Mouse (Mus musculus) retina, adult 2 months (tissue): Measurements from ENCODE around the gene Bzw2.
"Not testable (repeated sequence)": the region's sequence is repeated elsewhere in the genome, so short reads cannot be mapped to it uniquely, and the experiment has no call there.

Experiments used
- DNase-seq: peaks from one replicate; pipeline ENCODE4 v3.0.0-alpha.2; 2012; ENCODE audit warnings: low read depth, low spot score

The Bzw2 gene

GRCm38 (mm10) chr12:36157638-36158308, at the start of gene Bzw2:
TSS of gene Bzw2 (minus strand) at chr12:36158080.
- DNase-seq, result no peak

DNA sequence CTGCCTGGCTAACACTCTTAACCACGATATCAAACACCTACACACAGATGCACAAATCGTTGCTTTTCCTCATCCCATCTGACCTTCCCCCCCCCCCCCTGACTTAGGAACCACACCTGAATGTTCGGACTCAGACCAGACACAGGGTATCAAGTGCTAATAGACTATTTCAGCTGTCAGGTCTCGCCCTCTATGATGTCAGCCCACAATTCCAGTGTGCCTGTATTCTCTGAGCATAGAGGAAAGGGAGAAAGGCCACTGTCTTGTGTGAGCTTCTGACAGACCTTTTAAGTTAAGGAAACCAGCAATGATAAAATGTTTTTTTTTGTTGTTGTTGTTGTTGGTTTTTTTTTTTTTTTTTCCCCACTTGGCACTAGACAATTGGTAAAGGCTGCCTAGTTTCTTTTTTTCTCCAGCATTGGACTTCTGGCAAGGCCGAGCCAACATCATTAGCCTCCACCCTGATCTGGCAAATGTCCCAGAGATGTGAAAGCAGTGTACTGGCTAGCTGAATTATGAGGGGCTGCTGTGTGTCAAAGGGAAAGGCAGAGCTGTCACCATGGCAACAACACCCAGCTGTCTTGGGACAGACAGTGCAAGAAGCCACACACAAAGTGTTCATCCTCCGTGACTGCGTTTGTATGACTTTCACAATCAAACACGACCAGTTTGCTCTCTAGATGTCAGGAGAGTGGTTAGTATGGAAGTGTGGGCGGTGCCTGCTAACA, 49.4 kb upstream of the Bzw2 start:
- DNase-seq, result peak; percentile 6

DNA sequence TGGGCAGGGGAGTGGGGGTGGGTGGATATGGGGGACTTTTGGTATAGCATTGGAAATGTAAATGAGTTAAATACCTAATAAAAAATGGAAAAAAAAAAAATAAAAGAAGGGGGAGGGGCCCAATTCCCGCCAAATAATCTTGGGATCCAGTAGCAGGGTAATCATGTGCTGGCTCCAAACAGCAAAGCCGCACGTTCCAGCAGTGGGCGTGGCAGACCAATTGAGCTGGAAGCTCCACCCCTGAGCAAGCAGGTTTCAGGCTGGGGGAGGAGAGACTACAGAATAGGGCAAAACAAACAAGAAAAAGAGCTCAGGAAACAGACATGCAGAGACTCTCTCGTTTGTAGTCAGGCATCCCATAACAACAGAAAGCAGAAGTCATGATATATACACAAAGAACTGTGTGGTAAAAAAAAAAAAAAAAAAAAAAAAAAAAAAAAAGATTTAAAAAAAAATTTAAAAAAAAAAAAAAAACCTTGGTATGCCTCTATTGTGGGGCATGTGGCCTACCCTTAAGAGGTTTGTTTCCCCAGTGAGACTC, 47.8 kb upstream of the Bzw2 start:
- not testable (repeated sequence) for DNase-seq

GRCm38 (mm10) chr12:36194976-36195375, 37.1 kb upstream of the Bzw2 start:
- DNase-seq, result no peak

DNA sequence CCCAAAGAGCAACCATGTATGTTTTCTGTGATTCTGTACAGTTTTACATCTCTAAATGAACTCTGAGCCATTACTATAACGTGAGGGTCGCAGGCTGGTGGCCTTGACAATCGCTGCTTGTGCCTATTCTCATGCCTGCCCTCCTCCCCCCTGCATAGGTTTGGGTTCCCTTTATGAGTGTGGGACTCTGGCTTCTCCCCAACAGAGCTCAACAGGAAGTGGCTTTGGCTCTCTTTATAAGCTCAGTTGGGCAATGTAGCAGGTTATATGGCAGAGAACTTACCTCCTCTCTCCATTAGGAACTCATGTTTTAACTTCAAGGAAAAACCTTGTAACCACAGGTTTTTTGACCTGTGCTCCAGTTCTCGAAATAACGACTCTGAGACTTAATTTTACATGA, 32.5 kb upstream of the Bzw2 start:
- no peak for DNase-seq

DNA sequence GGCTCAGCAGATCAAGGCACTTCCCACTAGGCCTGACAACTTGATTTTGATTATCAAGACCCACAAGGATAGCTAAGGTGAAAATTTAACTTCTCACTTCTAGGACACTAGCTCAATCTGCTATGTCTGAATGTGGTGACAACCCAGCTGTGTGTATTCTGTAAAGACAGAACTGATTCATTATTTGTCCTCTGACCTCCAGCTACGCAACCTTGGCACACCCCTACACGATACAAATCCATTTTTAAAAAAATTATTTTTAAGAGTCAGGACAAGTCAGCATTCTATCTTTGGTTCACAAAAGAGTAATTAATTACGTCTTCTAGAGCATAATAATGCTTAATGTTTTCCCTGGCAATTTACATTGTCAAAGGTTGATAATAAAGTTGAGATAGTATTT, 31.7 kb upstream of the Bzw2 start:
- no peak for DNase-seq

- no peak for DNase-seq
Observed at GRCm38 (mm10) chr12:36187081-36187480, 29.2 kb upstream of the Bzw2 start.

GRCm38 (mm10) chr12:36182570-36182969, 24.7 kb upstream of the Bzw2 start:
- DNase-seq, result no peak

DNA sequence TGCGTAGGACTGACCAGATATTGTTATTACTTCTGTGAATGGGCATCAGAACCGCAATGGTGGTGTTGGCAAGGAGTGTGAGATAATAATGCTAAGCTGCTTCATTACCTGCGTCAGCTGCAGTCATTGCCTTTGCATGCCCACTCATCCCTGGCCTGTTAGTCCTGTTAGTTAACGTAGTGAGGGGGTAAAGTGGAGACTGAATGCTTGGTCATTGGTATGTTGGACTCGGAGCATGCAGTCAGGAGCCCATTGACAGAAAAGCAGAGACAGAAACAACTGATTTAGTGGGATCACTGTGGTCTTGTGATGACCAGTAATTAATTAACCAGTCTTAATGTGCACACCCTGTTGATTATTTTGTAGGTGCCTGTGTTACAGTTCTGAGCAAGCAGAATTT, 19.3 kb upstream of the Bzw2 start:
- DNase-seq, result no peak

- no peak for DNase-seq
Observed at GRCm38 (mm10) chr12:36165299-36165698, 7.4 kb upstream of the Bzw2 start.

- DNase-seq, result no peak
Observed at GRCm38 (mm10) chr12:36164126-36164791, 6.4 kb upstream of the Bzw2 start.

DNA sequence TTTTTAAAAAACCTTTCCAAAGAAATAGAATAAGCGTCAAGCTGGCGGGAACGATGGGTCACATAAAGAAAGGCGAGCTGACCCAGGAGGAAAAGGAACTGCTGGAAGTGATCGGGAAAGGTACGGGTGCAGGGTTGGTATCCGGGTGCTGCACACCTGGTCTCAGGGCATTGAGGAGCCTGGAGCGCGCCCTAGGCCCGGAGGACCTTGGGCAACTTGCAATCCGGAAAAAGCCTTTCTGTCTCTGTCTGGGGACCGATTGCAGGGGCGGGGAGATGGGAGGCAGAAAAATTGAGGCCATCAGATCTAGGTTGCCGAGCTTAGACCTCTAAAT, 609 bp downstream of the Bzw2 start:
- no peak for DNase-seq

- DNase-seq, result peak; percentile 77
Observed at GRCm38 (mm10) chr12:36156637-36157303, 1.1 kb downstream of the Bzw2 start, which contains the start of gene Ankmy2. TSS of gene Ankmy2 (plus strand) at chr12:36157114.

DNA sequence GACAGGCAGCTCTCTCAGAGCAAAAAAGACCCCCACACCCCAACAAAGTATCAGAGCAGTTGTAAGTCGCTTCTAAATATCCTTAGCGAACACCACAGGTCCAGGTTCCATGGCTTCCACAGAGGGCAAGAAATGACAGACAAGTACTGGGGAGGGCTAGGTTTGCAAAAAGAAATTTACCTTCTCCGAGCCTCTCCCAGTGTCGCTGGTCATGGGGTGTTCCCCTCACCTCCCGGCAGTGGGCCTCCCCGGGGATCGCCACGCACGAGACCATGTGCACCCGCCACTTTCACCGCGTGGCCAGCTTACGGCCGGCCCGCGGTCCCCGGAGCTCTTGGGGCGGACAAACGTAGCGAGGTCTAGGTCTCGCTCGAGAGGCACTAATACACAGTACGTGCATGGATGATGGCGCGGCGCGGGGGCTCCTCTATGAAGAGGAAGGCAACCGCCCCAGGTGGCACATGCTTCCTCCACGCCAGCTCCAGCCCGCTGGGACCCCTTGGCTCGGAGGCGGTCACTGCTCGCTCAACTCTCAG, 1.7 kb downstream of the Bzw2 start:
- no peak for DNase-seq

- DNase-seq, result no peak
Observed at GRCm38 (mm10) chr12:36155141-36155641, 2.7 kb downstream of the Bzw2 start.

DNA sequence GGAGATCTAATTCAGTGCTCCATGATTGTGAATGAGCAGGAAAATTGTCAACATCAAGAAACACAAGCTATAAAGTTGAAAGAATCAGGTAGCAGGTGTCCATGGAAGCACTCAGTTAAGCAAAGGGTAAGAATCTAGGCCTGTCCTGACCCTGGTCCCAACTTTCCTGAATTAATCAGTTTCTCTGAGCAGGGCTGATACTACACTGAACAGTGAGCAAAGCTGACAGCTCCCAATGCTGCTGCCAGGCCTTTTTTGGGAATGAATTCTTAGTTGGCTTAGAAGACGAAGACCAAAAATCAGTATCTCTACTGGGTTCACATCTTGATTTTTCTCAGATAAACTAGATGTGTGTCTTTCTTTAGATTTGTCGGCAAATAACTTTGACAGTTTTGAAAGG, 7.1 kb downstream of the Bzw2 start:
- DNase-seq, result no peak

DNA sequence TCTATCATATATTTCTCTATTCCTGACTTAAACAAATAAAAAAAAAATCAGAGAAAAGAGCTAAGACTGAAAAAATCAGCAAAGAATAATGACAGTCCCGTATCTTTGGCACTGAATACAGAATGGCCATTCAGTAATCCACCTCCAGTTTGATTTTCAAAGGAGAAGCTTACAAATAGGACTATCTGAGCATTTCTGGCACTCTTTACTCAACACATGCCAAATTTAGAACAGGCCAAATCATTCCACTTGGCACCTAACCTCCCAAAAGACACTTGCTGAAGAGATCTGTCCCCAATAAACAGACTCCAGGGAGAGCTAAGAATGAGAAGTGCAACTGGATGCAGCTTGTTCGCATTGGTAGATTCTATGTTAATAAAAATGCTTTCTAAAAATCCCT, 7.6 kb downstream of the Bzw2 start:
- no peak for DNase-seq

DNA sequence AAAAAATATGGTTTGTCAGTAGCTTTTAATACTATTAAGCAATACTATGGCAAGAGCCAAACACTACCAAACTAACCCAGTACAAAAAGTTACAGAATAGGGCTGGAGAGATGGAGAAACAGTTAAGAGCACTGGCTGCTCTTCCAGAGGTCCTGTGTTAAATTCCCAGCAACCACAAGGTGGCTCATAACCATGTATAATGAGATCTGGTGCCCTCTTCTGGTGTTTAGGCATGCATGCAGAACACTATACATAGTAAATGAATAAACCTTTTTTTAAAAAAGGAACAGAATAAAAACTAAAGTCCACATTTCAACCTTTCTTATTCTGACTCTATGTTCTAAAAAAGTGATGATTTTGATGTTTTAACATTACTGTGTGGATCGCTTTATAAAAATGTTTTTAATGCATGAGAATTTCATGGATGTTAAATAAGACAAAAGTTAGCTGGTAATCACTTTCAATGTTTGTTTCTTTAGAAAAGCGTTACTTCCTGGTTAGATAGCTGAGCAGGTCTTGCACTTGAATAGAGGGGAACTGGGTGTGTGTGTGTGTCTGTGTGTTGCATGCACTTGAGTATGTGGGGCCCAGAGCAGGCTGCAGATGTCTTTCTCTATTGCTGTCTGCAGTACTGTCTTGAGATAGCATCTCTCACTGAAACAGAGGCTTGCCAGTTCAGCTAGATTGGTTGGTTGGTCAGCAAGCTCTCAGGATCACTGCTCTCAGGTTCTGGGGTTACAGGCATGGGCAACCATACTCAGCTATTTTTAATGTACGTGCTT, 11.5 kb downstream of the Bzw2 start:
- no peak for DNase-seq

- DNase-seq, result no peak
Observed at GRCm38 (mm10) chr12:36140401-36140800, 17.5 kb downstream of the Bzw2 start.

DNA sequence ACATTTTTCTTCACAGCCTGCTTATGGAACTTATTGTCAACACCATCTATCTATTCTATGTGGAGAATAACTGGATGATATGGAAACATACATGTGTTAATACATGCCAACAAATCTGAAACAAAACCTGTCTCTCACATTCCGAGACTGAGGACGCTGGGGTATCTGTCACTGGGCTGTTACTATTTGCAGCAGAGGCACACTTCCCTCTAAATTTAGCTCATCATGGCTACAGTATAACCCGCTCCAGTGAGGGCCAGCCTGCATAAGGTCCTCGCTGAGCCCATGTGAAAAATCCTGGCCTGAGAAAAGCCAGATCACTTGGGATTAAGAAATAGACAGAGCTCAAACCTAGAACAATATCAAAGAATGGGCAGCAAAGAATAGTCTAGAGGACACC, 20.7 kb downstream of the Bzw2 start:
- no peak for DNase-seq

DNA sequence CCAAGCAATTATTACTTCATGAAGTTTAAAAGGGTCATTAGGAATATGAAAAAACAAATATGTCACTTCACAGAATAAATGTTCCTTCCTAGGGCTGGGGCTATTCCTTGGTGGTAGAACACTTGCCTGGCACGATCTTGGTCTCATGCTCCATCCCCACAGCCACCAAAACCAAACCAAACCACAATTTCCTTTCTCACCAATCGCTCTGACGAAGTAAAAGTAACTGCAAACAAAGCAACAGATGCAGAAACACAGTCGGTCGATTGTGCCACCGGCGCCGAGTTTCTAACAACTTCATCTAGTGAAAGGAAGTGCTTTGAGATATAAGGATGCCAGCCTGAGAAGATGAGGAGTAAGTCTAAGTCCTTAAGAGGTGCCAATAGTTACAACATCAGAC, 21.6 kb downstream of the Bzw2 start:
- DNase-seq, result no peak
